Mouse (Mus musculus): ENCODE measurements around the gene C1qbp. TPM values are rescaled to one million over a fixed set of nuclear protein-coding genes. Genes with fewer than 3 reads are reported as not detected.
A peak's percentile ranks its signal among the peaks of the same experiment; 100 is the strongest.

The C1qbp gene
- 386 TPM for polyA plus RNA-seq (2012; fragmentation: generic; extraction: Trizol)
- long read RNA-seq, experiment 1, transcript C1qbp-201 (6 exons, 1,175 nt) = major isoform, 264 of 289 reads
- long read RNA-seq, experiment 1, partial matches to known transcripts = 5 of 289 reads
- long read RNA-seq, experiment 1, other reads (novel, unspliced or antisense) = 20 of 289 reads
- long read RNA-seq, experiment 2, transcript C1qbp-201 (6 exons, 1,175 nt) = major isoform, 452 of 460 reads
- long read RNA-seq, experiment 2, partial matches to known transcripts = 0 of 460 reads
- long read RNA-seq, experiment 2, other reads (novel, unspliced or antisense) = 8 of 460 reads

DNA sequence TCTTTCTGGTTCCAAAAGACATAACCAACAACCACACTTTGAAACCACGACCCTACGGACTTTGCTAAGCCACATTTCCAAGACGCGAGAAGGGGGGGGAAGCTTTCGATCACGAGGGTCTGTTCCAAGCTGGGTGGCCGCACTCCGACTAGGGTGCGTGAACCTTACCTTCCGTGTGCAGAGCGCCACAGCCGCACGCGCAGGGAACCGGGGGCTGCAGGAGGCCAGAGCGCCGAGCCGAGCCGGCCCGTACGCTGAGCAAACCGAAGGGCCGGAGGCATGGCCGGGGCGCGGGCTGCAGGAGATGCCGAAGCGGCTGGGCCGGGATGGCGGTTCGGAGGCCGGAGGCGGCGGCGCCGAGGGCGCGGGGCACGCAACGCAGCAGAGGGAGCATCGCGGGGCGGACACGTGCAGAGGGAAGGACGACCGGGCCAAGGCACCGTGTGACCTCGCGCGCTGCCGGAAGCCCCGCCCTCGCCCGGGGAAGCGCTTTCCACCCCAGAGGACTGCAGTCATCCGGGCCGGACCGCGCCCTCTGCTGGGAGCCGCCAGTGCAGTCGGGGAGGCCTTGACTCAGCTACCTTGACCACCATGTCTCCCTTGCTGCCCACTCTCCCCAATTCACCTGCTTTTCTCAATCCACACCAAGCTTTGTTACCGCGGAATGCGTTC is at the start of gene C1qbp:
Gene C1qbp, minus strand, starts transcription at position 470 of the 672 bp plus-strand sequence.
- Histone ChIP-seq H3K79me3 (ENCODE audit: low read depth) (peaks cover 32% of the 10 kb centered on the region), H3K36me3 (ENCODE audit: control insufficient read depth, insufficient read depth) (peaks cover 81% of the 10 kb centered on the region)

DNA sequence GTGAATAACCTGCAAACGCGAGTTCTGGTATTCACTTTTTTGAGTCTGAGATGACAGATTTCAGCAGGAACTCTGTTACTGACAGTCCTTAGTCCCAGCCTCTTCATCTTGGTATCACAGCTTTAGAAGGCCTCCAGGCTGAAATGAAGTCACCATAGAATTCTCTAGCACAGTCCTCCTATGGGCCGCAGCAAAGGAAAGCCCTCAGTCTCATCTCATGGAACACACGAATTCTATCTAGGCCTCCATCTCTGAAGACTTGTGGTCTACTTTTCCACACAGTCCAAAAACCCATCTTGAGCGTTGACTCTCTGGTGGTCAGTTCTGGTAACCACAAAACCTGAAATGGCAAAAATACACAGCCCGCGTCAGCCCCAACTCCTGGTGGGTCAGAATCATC is 49.2 kb upstream of the C1qbp start:
- no peak for TF ChIP-seq FOSL1 (IDR thresholded peaks at IDR 0.05; ENCODE audit: insufficient read depth, low read length, poor library complexity, severe bottlenecking)
- no peak for TF ChIP-seq USF1 (IDR thresholded peaks at IDR 0.05; ENCODE audit: low read depth)
- TF ChIP-seq MYOD1 (IDR thresholded peaks at IDR 0.05; ENCODE audit: control insufficient read depth, insufficient read length, low read depth) = no peak
- TF ChIP-seq CTCF (IDR thresholded peaks at IDR 0.05; ENCODE audit: control insufficient read depth, insufficient read depth, insufficient read length) = no peak
- no peak for TF ChIP-seq CEBPB (IDR thresholded peaks at IDR 0.05; ENCODE audit: low read depth)
- no peak for TF ChIP-seq MYOG (IDR thresholded peaks at IDR 0.05; ENCODE audit: control insufficient read depth, extremely low read depth, insufficient read length)
- no peak for TF ChIP-seq MAX (IDR thresholded peaks at IDR 0.05)
- H3ac ChIP-seq (ENCODE audit: control insufficient read depth, insufficient read length, low read depth) = no peak overlapping the region
- H3K79me3 ChIP-seq (ENCODE audit: low read depth) = peaks cover 5% of the 10 kb centered on the region
- no peaks in the 10 kb centered on the region for H3K27me3 ChIP-seq (ENCODE audit: control insufficient read depth, insufficient read depth, insufficient read length)
- H3K79me2 ChIP-seq (ENCODE audit: control insufficient read depth, insufficient read depth) = no peaks in the 10 kb centered on the region
- peaks cover 23% of the 10 kb centered on the region for H3K36me3 ChIP-seq (ENCODE audit: control insufficient read depth, insufficient read depth)
- H3K4me3 ChIP-seq (ENCODE audit: insufficient read depth, poor library complexity, severe bottlenecking) = no peak overlapping the region

More for the DNA sequence above, at the start of gene C1qbp:
- Histone ChIP-seq H3K79me2 (ENCODE audit: control insufficient read depth, insufficient read depth) (peaks cover 49% of the 10 kb centered on the region), H3ac (ENCODE audit: control insufficient read depth, insufficient read length, low read depth) (peak within 1 kb of the TSS; percentile 88), H3K27me3 (ENCODE audit: control insufficient read depth, insufficient read depth, insufficient read length) (no peaks in the 10 kb centered on the region), H3K4me3 (ENCODE audit: insufficient read depth, poor library complexity, severe bottlenecking) (peak within 1 kb of the TSS; percentile 90)
- TF ChIP-seq MYOD1 (IDR thresholded peaks at IDR 0.05; ENCODE audit: control insufficient read depth, insufficient read length, low read depth) = no peak
- no peak for TF ChIP-seq FOSL1 (IDR thresholded peaks at IDR 0.05; ENCODE audit: insufficient read depth, low read length, poor library complexity, severe bottlenecking)
- TF ChIP-seq USF1 (IDR thresholded peaks at IDR 0.05; ENCODE audit: low read depth) = peak; percentile 53
- no peak for TF ChIP-seq CEBPB (IDR thresholded peaks at IDR 0.05; ENCODE audit: low read depth)
- TF ChIP-seq MAX (IDR thresholded peaks at IDR 0.05) = peak; percentile 97
- peak; percentile 97 for TF ChIP-seq CTCF (IDR thresholded peaks at IDR 0.05; ENCODE audit: control insufficient read depth, insufficient read depth, insufficient read length)
- TF ChIP-seq MYOG (IDR thresholded peaks at IDR 0.05; ENCODE audit: control insufficient read depth, extremely low read depth, insufficient read length) = no peak

DNA sequence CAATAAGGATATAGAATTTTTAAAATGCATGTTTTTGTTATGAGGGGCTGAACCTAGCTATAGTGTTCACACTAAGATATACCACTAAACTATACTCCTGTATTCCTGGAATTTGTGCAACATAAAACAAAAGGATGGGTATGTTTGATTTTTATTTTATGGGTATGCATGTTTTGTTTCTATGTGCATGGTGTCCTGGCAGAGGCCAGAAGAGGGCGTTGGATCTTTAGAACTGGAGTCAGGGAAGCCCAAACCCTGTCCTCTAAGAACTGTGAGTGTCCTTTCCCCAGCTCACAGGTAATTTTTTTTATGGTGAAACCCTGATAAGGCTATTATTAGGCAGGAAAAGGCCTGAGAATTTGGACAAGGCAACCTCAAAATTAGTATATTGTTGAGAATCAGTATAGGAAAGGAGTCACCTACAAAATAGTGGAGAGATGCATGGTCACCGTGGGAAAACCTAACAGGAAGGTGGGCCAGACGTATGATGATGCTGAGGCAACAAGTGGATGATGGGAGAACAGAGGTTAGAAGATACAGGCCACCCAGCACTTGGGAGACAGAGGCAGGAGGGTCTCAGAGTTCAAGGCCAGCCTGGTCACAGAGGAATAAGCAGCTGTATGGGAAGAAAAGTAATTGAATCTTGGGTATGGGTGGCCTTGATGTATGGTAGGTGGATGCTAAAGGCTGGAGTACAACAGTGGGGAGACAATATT is 46.7 kb upstream of the C1qbp start:
- Histone ChIP-seq H3K27me3 (ENCODE audit: control insufficient read depth, insufficient read depth, insufficient read length) (no peaks in the 10 kb centered on the region), H3ac (ENCODE audit: control insufficient read depth, insufficient read length, low read depth) (no peak overlapping the region), H3K79me3 (ENCODE audit: low read depth) (peaks cover 14% of the 10 kb centered on the region), H3K4me3 (ENCODE audit: insufficient read depth, poor library complexity, severe bottlenecking) (no peak overlapping the region), H3K36me3 (ENCODE audit: control insufficient read depth, insufficient read depth) (peaks cover 48% of the 10 kb centered on the region), H3K79me2 (ENCODE audit: control insufficient read depth, insufficient read depth) (peaks cover 25% of the 10 kb centered on the region)
- TF ChIP-seq CTCF (IDR thresholded peaks at IDR 0.05; ENCODE audit: control insufficient read depth, insufficient read depth, insufficient read length) (no peak), MAX (IDR thresholded peaks at IDR 0.05) (no peak), MYOD1 (IDR thresholded peaks at IDR 0.05; ENCODE audit: control insufficient read depth, insufficient read length, low read depth) (no peak), FOSL1 (IDR thresholded peaks at IDR 0.05; ENCODE audit: insufficient read depth, low read length, poor library complexity, severe bottlenecking) (no peak), MYOG (IDR thresholded peaks at IDR 0.05; ENCODE audit: control insufficient read depth, extremely low read depth, insufficient read length) (no peak)

DNA sequence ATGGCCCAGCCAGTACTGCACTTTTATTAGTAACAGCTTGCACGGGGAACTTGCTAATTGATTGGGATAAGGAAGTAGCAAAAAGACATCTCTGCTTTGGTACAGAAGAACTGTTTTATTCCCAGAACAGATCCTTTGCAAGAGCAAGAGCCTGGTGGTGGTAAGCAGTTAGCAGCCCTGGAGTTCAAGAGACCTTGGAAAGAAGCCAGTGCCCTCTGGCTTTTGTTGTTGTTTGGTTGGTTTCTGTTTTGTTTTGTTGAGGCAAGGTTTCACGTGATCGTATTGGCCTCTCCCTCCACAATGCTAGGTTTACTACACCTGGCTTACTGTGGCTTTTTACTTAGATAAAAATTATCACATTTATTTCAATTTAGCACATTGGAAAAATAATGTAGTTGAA is 45.5 kb upstream of the C1qbp start:
- Histone ChIP-seq H3K79me2 (ENCODE audit: control insufficient read depth, insufficient read depth) (peaks cover 38% of the 10 kb centered on the region), H3K36me3 (ENCODE audit: control insufficient read depth, insufficient read depth) (peaks cover 61% of the 10 kb centered on the region), H3ac (ENCODE audit: control insufficient read depth, insufficient read length, low read depth) (no peak overlapping the region), H3K79me3 (ENCODE audit: low read depth) (peaks cover 27% of the 10 kb centered on the region), H3K27me3 (ENCODE audit: control insufficient read depth, insufficient read depth, insufficient read length) (no peaks in the 10 kb centered on the region), H3K4me3 (ENCODE audit: insufficient read depth, poor library complexity, severe bottlenecking) (no peak overlapping the region)
- TF ChIP-seq MYOG (IDR thresholded peaks at IDR 0.05; ENCODE audit: control insufficient read depth, extremely low read depth, insufficient read length) (no peak), MAX (IDR thresholded peaks at IDR 0.05) (no peak), USF1 (IDR thresholded peaks at IDR 0.05; ENCODE audit: low read depth) (no peak), FOSL1 (IDR thresholded peaks at IDR 0.05; ENCODE audit: insufficient read depth, low read length, poor library complexity, severe bottlenecking) (no peak), CTCF (IDR thresholded peaks at IDR 0.05; ENCODE audit: control insufficient read depth, insufficient read depth, insufficient read length) (no peak), MYOD1 (IDR thresholded peaks at IDR 0.05; ENCODE audit: control insufficient read depth, insufficient read length, low read depth) (no peak)

DNA sequence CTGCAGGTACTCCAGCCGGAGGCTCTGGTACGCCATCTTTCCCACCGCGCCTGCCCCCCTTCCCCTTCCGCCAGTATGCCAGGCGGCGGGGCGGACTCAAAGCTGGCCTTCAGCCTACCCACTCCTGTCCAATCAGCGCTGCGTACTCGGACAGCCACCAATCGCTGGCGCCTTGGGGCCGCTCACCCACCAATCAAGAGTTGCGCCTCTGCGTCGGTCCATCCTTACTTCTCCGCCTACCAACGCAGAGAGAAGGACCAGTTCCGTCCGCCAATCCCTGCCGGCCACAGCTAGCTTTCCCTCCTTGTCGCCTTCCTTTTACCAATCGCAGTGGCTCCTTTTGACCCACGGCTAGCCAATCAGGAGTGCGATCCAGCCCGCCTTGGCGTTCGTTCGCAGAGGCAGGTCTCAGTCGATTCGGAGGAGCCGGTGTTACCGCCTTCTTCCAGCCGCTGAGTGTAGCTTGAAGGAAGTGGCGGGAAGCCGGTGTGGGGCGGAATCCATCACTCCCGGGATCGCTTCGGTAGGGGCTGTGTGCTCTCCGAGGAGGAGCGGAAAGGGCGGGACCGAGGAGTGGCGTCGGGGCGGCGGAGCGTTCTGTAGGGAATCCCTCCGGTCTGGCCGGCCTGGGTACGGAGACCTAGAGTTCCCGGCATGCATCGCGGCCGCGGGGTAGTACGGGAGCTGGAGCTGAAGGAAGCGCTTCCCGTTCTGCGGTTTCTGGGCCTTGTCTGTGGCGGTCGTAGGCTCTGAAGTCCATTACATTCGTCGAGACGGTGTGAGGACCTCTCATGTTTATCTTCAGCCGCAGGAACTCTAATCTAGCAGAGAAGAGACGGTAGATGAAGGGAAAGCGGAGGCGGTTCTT is 36.6 kb upstream of the C1qbp start, which contains the start of the genes Mis12 and Derl2:
Gene Mis12, plus strand, starts transcription at position 411 of the 868 bp plus-strand sequence.
Gene Derl2, minus strand, starts transcription at position 641 of the 868 bp plus-strand sequence.
- Histone ChIP-seq H3K36me3 (ENCODE audit: control insufficient read depth, insufficient read depth) (peaks cover 45% of the 10 kb centered on the region), H3K79me3 (ENCODE audit: low read depth) (peaks cover 78% of the 10 kb centered on the region), H3ac (ENCODE audit: control insufficient read depth, insufficient read length, low read depth) (peak within 1 kb of the TSS; percentile 94), H3K79me2 (ENCODE audit: control insufficient read depth, insufficient read depth) (peaks cover 95% of the 10 kb centered on the region), H3K27me3 (ENCODE audit: control insufficient read depth, insufficient read depth, insufficient read length) (no peaks in the 10 kb centered on the region), H3K4me3 (ENCODE audit: insufficient read depth, poor library complexity, severe bottlenecking) (peak within 1 kb of the TSS; percentile 82)
- TF ChIP-seq MAX (IDR thresholded peaks at IDR 0.05) (no peak), MYOD1 (IDR thresholded peaks at IDR 0.05; ENCODE audit: control insufficient read depth, insufficient read length, low read depth) (no peak), FOSL1 (IDR thresholded peaks at IDR 0.05; ENCODE audit: insufficient read depth, low read length, poor library complexity, severe bottlenecking) (no peak), USF1 (IDR thresholded peaks at IDR 0.05; ENCODE audit: low read depth) (no peak), CTCF (IDR thresholded peaks at IDR 0.05; ENCODE audit: control insufficient read depth, insufficient read depth, insufficient read length) (no peak), MYOG (IDR thresholded peaks at IDR 0.05; ENCODE audit: control insufficient read depth, extremely low read depth, insufficient read length) (no peak), CEBPB (IDR thresholded peaks at IDR 0.05; ENCODE audit: low read depth) (no peak)
